Mouse (Mus musculus): ENCODE measurements around the gene Kif4. TPM values are rescaled to one million over a fixed set of nuclear protein-coding genes. Genes with fewer than 3 reads are reported as not detected.
A peak's percentile ranks its signal among the peaks of the same experiment; 100 is the strongest.

Kif4 gene
- total and polyA plus RNA-seq, 3 experiments = 24.0 to 34.6 (median 29.5) TPM

DNA sequence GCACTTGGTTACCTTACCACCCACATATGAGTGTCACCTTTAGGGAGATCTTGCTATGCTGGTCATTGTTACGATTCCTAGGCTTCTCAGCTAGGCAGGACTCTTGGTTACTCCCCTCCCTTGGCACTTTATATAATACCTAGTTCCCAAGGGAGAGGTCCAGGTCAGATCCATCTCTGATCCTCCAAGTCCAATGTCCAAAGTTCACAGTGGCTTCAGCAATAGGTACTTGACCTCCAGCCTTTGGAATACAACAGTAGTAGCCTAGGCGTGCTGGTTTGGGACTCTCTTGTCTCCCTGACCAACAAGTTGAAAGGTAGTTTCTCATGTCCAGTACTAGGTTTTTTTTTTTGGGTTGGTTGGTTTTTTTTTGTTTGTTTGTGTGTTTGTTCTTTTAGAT lies 3.5 kb downstream of the Kif4 start:
- TF ChIP-seq USF2 (conservative IDR thresholded peaks at IDR 0.05; ENCODE audit: low read depth, low read length) (no peak), NELFE (IDR thresholded peaks at IDR 0.05; ENCODE audit: low read depth, low read length) (no peak)
- Histone ChIP-seq H3K27ac (ENCODE audit: insufficient read depth, low read depth) (no peak overlapping the region), H3K79me2 (replicated peaks; ENCODE audit: control insufficient read depth, extremely low read depth, insufficient read depth, poor library complexity, severe bottlenecking) (peaks cover 23% of the 10 kb centered on the region), H3K4me2 (ENCODE audit: insufficient read depth, low read depth, poor library complexity, severe bottlenecking) (no peak overlapping the region; the same call in 1 of the 2 replicates), H3K4me1 (ENCODE audit: control insufficient read depth in 1 of 2, insufficient read depth in 2 of 2) (peaks cover 0 to 12% of the 10 kb centered on the region in 2 experiments; a peak in 2 of 4 replicates), H3K36me3 (replicated peaks in 1 of 2; ENCODE audit: control insufficient read depth in 1 of 2, insufficient read depth in 1 of 2, low read length in 1 of 2) (peaks cover 0 to 26% of the 10 kb centered on the region in 2 experiments), H3K27me3 (replicated peaks) (no peaks in the 10 kb centered on the region), H3K9ac (ENCODE audit: insufficient read depth, low read depth) (no peak overlapping the region), H3K9me3 (replicated peaks; ENCODE audit: low read length) (no peaks in the 10 kb centered on the region), H3K4me3 (replicated peaks in 1 of 3; ENCODE audit: low read depth in 2 of 3, low read length in 2 of 3, poor library complexity in 1 of 3) (no peak overlapping the region)
- no peak for DNase-seq (ENCODE audit: extremely low read depth)
- dilution Hi-C loops (cut with MboI; ENCODE audit: extremely low pct_ligation_motif_present, extremely low pct_unique_long_range_greater_than_20kb, low sequenced_read_pairs) (no loop called here), in situ Hi-C loops (cut with MboI; ENCODE audit: low pct_ligation_motif_present, low pct_unique_long_range_greater_than_20kb, low sequenced_read_pairs) (no loop called here)

GRCm38 (mm10) chrX:100638477-100638876 lies 12.9 kb downstream of the Kif4 start:
- no peaks in the 10 kb centered on the region for H3K4me1 ChIP-seq (ENCODE audit: control insufficient read depth in 1 of 2, insufficient read depth in 2 of 2)
- no peak for DNase-seq (ENCODE audit: extremely low read depth)
- H3K36me3 ChIP-seq (replicated peaks in 1 of 2; ENCODE audit: control insufficient read depth in 1 of 2, insufficient read depth in 1 of 2, low read length in 1 of 2) = peaks cover 13 to 59% of the 10 kb centered on the region in 2 experiments

DNA sequence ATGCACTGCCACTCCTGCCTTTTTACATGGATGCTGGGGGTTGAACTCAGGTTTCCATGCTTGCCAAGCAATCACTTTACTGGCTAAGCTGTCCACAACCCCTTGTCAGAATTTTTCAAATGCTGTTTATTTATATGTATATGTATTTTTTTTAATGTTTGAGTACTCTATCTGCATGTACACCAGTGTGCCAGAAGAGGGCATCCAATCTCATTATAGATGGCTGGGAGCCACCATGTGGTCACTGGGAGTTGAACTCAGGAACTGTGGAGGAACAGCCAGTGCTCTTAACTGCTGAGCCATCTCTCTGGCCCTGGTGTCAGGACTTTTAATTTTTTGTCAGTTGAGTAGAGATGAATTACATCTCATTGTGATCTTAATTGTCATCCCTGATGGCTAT lies 27.3 kb downstream of the Kif4 start:
- Histone ChIP-seq H3K4me3 (replicated peaks in 1 of 3; ENCODE audit: low read depth in 2 of 3, low read length in 2 of 3, poor library complexity in 1 of 3) (no peak overlapping the region), H3K4me2 (ENCODE audit: insufficient read depth, low read depth, poor library complexity, severe bottlenecking) (no peak overlapping the region), H3K79me2 (replicated peaks; ENCODE audit: control insufficient read depth, extremely low read depth, insufficient read depth, poor library complexity, severe bottlenecking) (0 out of 2 replicates have a peak, but pooled peaks cover under 1% of the 10 kb centered on the region), H3K27me3 (replicated peaks) (no peaks in the 10 kb centered on the region), H3K9ac (ENCODE audit: insufficient read depth, low read depth) (no peak overlapping the region), H3K36me3 (replicated peaks in 1 of 2; ENCODE audit: control insufficient read depth in 1 of 2, insufficient read depth in 1 of 2, low read length in 1 of 2) (peaks cover 5 to 30% of the 10 kb centered on the region in 2 experiments), H3K4me1 (ENCODE audit: control insufficient read depth in 1 of 2, insufficient read depth in 2 of 2) (no peaks in the 10 kb centered on the region), H3K9me3 (replicated peaks; ENCODE audit: low read length) (no peaks in the 10 kb centered on the region), H3K27ac (ENCODE audit: insufficient read depth, low read depth) (no peak overlapping the region)
- in situ Hi-C loops (cut with MboI; ENCODE audit: low pct_ligation_motif_present, low pct_unique_long_range_greater_than_20kb, low sequenced_read_pairs) (no loop called here), dilution Hi-C loops (cut with MboI; ENCODE audit: extremely low pct_ligation_motif_present, extremely low pct_unique_long_range_greater_than_20kb, low sequenced_read_pairs) (no loop called here)
- no peak; the same call in 1 of the 2 replicates for TF ChIP-seq RAD21 (IDR thresholded peaks at IDR 0.05; ENCODE audit: low read depth, low read length)
- peak in 1 of 2 experiments; percentile 65; a peak in 2 of 4 replicates for TF ChIP-seq CTCF (conservative IDR thresholded peaks at IDR 0.05 in 1 of 2, IDR thresholded peaks at IDR 0.05 in 1 of 2; ENCODE audit: low read depth in 2 of 2, low read length in 2 of 2)
- no peak for TF ChIP-seq NRF1 (IDR thresholded peaks at IDR 0.05; ENCODE audit: low read depth, low read length)
- TF ChIP-seq ZKSCAN1 (IDR thresholded peaks at IDR 0.05; ENCODE audit: borderline replicate concordance, low read depth, low read length) = no peak
- TF ChIP-seq MAX (IDR thresholded peaks at IDR 0.05; ENCODE audit: low read length) = no peak
- TF ChIP-seq MYC (IDR thresholded peaks at IDR 0.05; ENCODE audit: low read depth, low read length) = no peak
- no peak for TF ChIP-seq BHLHE40 (IDR thresholded peaks at IDR 0.05; ENCODE audit: low read depth, low read length)
- DNase-seq (ENCODE audit: extremely low read depth) = peak; percentile 9

More at GRCm38 (mm10) chrX:100638477-100638876, 12.9 kb downstream of the Kif4 start:
- no peak overlapping the region for H3K9ac ChIP-seq (ENCODE audit: insufficient read depth, low read depth)
- no peak overlapping the region for H3K4me3 ChIP-seq (replicated peaks in 1 of 3; ENCODE audit: low read depth in 2 of 3, low read length in 2 of 3, poor library complexity in 1 of 3)
- no peak overlapping the region for H3K27ac ChIP-seq (ENCODE audit: insufficient read depth, low read depth)
- no peaks in the 10 kb centered on the region for H3K27me3 ChIP-seq (replicated peaks)
- dilution Hi-C loops (cut with MboI; ENCODE audit: extremely low pct_ligation_motif_present, extremely low pct_unique_long_range_greater_than_20kb, low sequenced_read_pairs) (no loop called here), in situ Hi-C loops (cut with MboI; ENCODE audit: low pct_ligation_motif_present, low pct_unique_long_range_greater_than_20kb, low sequenced_read_pairs) (no loop called here)
- H3K9me3 ChIP-seq (replicated peaks; ENCODE audit: low read length) = no peaks in the 10 kb centered on the region
- H3K4me2 ChIP-seq (ENCODE audit: insufficient read depth, low read depth, poor library complexity, severe bottlenecking) = no peak overlapping the region
- TF ChIP-seq IRF4 (IDR thresholded peaks at IDR 0.05; ENCODE audit: low read depth, low read length) = no peak
- TF ChIP-seq KAT2A (IDR thresholded peaks at IDR 0.05; ENCODE audit: insufficient replicate concordance, low read length) = no peak
- no peak for TF ChIP-seq E2F4 (IDR thresholded peaks at IDR 0.05; ENCODE audit: insufficient replicate concordance, low read depth, low read length)
- TF ChIP-seq USF1 (IDR thresholded peaks at IDR 0.05; ENCODE audit: low read depth, low read length) = no peak
- TF ChIP-seq MAZ (IDR thresholded peaks at IDR 0.05; ENCODE audit: low read depth, low read length) = no peak
- TF ChIP-seq MYC (IDR thresholded peaks at IDR 0.05; ENCODE audit: low read depth, low read length) = no peak
- no peak for TF ChIP-seq ETS1 (conservative IDR thresholded peaks at IDR 0.05; ENCODE audit: low read depth, low read length)
- no peak for TF ChIP-seq RAD21 (IDR thresholded peaks at IDR 0.05; ENCODE audit: low read depth, low read length)
- no peak for TF ChIP-seq USF2 (conservative IDR thresholded peaks at IDR 0.05; ENCODE audit: low read depth, low read length)
- TF ChIP-seq MAFK (IDR thresholded peaks at IDR 0.05; ENCODE audit: insufficient replicate concordance, low read length) = no peak
- TF ChIP-seq CHD2 (IDR thresholded peaks at IDR 0.05; ENCODE audit: low read length) = no peak
- no peak for TF ChIP-seq RCOR1 (conservative IDR thresholded peaks at IDR 0.05; ENCODE audit: low read depth, low read length)
- TF ChIP-seq BHLHE40 (IDR thresholded peaks at IDR 0.05; ENCODE audit: low read depth, low read length) = no peak
- no peak for TF ChIP-seq HCFC1 (IDR thresholded peaks at IDR 0.05; ENCODE audit: low read depth, low read length)
- TF ChIP-seq ZNF384 (IDR thresholded peaks at IDR 0.05; ENCODE audit: low read depth, low read length) = no peak
- TF ChIP-seq CTCF (conservative IDR thresholded peaks at IDR 0.05 in 1 of 2, IDR thresholded peaks at IDR 0.05 in 1 of 2; ENCODE audit: low read depth in 2 of 2, low read length in 2 of 2) = no peak
- no peaks in the 10 kb centered on the region for H3K79me2 ChIP-seq (replicated peaks; ENCODE audit: control insufficient read depth, extremely low read depth, insufficient read depth, poor library complexity, severe bottlenecking)

Data from CH12.LX (cell line).